Comparison of ENCODE assay signal across 10 mouse cellular contexts in genomic region chr1:88923791-88924581, GRCm38 (mm10).
DNase-seq lines count a peak whose midpoint lies in the region; ATAC-seq and TF ChIP-seq lines count a peak whose summit lies in the region.
"Had no signal": no experiment of that assay in that cellular context is flagged by ENCODE, and none has a peak within 500 bp of the region (broad histone marks: within the 10 kb centered on the region; RNA-seq: fewer than 3 reads in every experiment).

No protein-coding gene starts in this region.

- peak; percentile 96 for ATAC-seq in forebrain, embryonic 12.5 days (ENCODE audit: low FRiP score)
- no peak for ATAC-seq in erythroblast, adult 5-6 weeks (replicated peaks; ENCODE audit: low FRiP score, poor library complexity, severe bottlenecking)

- H3K9ac ChIP-seq in ES-Bruce4 (ENCODE audit: low read depth, poor library complexity, severe bottlenecking) = no peak overlapping the region
- H3K9ac ChIP-seq in forebrain, embryonic 12.5 days = peak overlapping the region; percentile 17; the same call in 1 of the 2 replicates

- 51% methylated on average over 7 of the region's 7 CpGs for WGBS in forebrain, embryonic 12.5 days

- no peaks in the 10 kb centered on the region for H3K36me3 ChIP-seq in ES-Bruce4 (ENCODE audit: control insufficient read depth, insufficient read depth, low read length, poor library complexity, severe bottlenecking)
- H3K36me3 ChIP-seq in forebrain, embryonic 12.5 days (replicated peaks) = no peaks in the 10 kb centered on the region

- H3K27ac ChIP-seq in ES-Bruce4 (ENCODE audit: insufficient read depth, low read length) = no peak overlapping the region
- peak overlapping the region; percentile 73 for H3K27ac ChIP-seq in forebrain, embryonic 12.5 days

- no peaks in the 10 kb centered on the region for H3K27me3 ChIP-seq in ES-Bruce4 (ENCODE audit: control insufficient read depth, insufficient read depth, low read length, poor library complexity, severe bottlenecking)
- peaks cover 17% of the 10 kb centered on the region for H3K27me3 ChIP-seq in forebrain, embryonic 12.5 days
- H3K27me3 ChIP-seq: megakaryocyte, embryonic 14.5 days had no signal

- no peak for TF ChIP-seq CTCF in ES-Bruce4 (IDR thresholded peaks at IDR 0.05; ENCODE audit: low read depth, low read length)

- DNase-seq in gastrocnemius, postnatal 25 days = peak; percentile 10
- no peak for DNase-seq in gastrocnemius, adult 18-20 months (ENCODE audit: low spot score)
- DNase-seq in mesoderm, embryonic 11.5 days (ENCODE audit: low read depth, low spot score) = peak; percentile 52
- DNase-seq in urinary bladder, adult 2 months (ENCODE audit: low spot score) = no peak
- DNase-seq in c-Kit-positive CD71-positive TER-119-positive erythroid progenitor cells, embryonic 14.5 days (ENCODE audit: low spot score) = no peak

- H3K9me3 ChIP-seq in ES-Bruce4 (replicated peaks; ENCODE audit: control insufficient read depth, insufficient read depth, low read length, poor library complexity, severe bottlenecking) = peaks cover 4% of the 10 kb centered on the region; the same call in 1 of the 2 replicates
- H3K9me3 ChIP-seq in forebrain, embryonic 12.5 days = peaks cover 6% of the 10 kb centered on the region; the same call in 1 of the 2 replicates

- no peak overlapping the region for H3K4me2 ChIP-seq in forebrain, embryonic 12.5 days

- no peak overlapping the region for H3K4me3 ChIP-seq in ES-Bruce4 (ENCODE audit: low read depth, low read length)
- H3K4me3 ChIP-seq in forebrain, embryonic 12.5 days (replicated peaks) = no peak overlapping the region
- H3K4me3 ChIP-seq: erythroblast, embryonic 14.5 days; megakaryocyte, embryonic 14.5 days had no signal

- H3K4me1 ChIP-seq in ES-Bruce4 (ENCODE audit: control insufficient read depth, insufficient read depth, low read length) = peaks cover 3% of the 10 kb centered on the region
- peaks cover 12% of the 10 kb centered on the region for H3K4me1 ChIP-seq in forebrain, embryonic 12.5 days
- H3K4me1 ChIP-seq: megakaryocyte, embryonic 14.5 days had no signal

- no peak for TF ChIP-seq POLR2A in ES-Bruce4 (IDR thresholded peaks at IDR 0.05; ENCODE audit: insufficient read depth, low read length)

- peak; percentile 79 for TF ChIP-seq EP300 in ES-Bruce4 (IDR thresholded peaks at IDR 0.05; ENCODE audit: insufficient read depth, low read depth, low read length)

Comparison
In these comparisons a context has a peak if more than half of its experiments do, and no peak if none do; other contexts are left out.
1. DNase-seq: peak in gastrocnemius, postnatal 25 days (single experiment) and mesoderm, embryonic 11.5 days (single experiment); none in gastrocnemius, adult 18-20 months (single experiment), urinary bladder, adult 2 months (single experiment) and c-Kit-positive CD71-positive TER-119-positive erythroid progenitor cells, embryonic 14.5 days (single experiment).